ENCODE assay signal across 21 mouse cellular contexts in genomic region chr1:164590205-164590613, GRCm38 (mm10).
DNase-seq lines count a peak whose midpoint lies in the region; ATAC-seq and TF ChIP-seq lines count a peak whose summit lies in the region.
"Had no signal": no experiment of that assay in that cellular context is flagged by ENCODE, and none has a peak within 500 bp of the region (broad histone marks: within the 10 kb centered on the region; RNA-seq: fewer than 3 reads in every experiment).

No protein-coding gene starts in this region.

- no peak overlapping the region for H3K27ac ChIP-seq in forebrain, embryonic 13.5 days
- H3K27ac ChIP-seq in forebrain, embryonic 10.5 days, result no peak overlapping the region
- H3K27ac ChIP-seq in olfactory bulb, adult 2 months (ENCODE audit: insufficient read depth, low read depth, low read length), result peak overlapping the region; percentile 99
- H3K27ac ChIP-seq in heart, embryonic 11.5 days (ENCODE audit: low read depth, low read length), result no peak overlapping the region
- H3K27ac ChIP-seq: embryonic facial prominence, embryonic 13.5 days; hindbrain, embryonic 12.5 days; liver, embryonic 12.5 days; lung, embryonic 15.5 days had no signal

- 0 out of 2 replicates have a peak, but pooled peaks cover 11% of the 10 kb centered on the region for H3K4me1 ChIP-seq in forebrain, embryonic 13.5 days
- 0 out of 2 replicates have a peak, but pooled peaks cover 4% of the 10 kb centered on the region for H3K4me1 ChIP-seq in forebrain, embryonic 10.5 days
- H3K4me1 ChIP-seq in olfactory bulb, adult 2 months (ENCODE audit: control insufficient read depth, insufficient read depth, low read length), result peaks cover 10% of the 10 kb centered on the region
- H3K4me1 ChIP-seq in heart, embryonic 11.5 days (ENCODE audit: control insufficient read depth, insufficient read depth, low read length), result peaks cover 11% of the 10 kb centered on the region
- H3K4me1 ChIP-seq: embryonic facial prominence, embryonic 13.5 days; hindbrain, embryonic 12.5 days; liver, embryonic 12.5 days; lung, embryonic 15.5 days had no signal

- H3K9ac ChIP-seq in forebrain, embryonic 13.5 days, result no peak overlapping the region
- no peak overlapping the region for H3K9ac ChIP-seq in heart, embryonic 11.5 days (ENCODE audit: low read depth, low read length)
- H3K9ac ChIP-seq: embryonic facial prominence, embryonic 13.5 days; hindbrain, embryonic 12.5 days; liver, embryonic 12.5 days; lung, embryonic 15.5 days had no signal

- no peaks in the 10 kb centered on the region for H3K9me3 ChIP-seq in forebrain, embryonic 13.5 days (replicated peaks)
- H3K9me3 ChIP-seq in forebrain, embryonic 10.5 days, result no peaks in the 10 kb centered on the region
- H3K9me3 ChIP-seq in heart, embryonic 11.5 days (replicated peaks; ENCODE audit: control insufficient read depth, low read length), result no peaks in the 10 kb centered on the region
- H3K9me3 ChIP-seq: embryonic facial prominence, embryonic 13.5 days; hindbrain, embryonic 12.5 days; liver, embryonic 12.5 days; lung, embryonic 15.5 days had no signal

- no peak for TF ChIP-seq CTCF in olfactory bulb, adult 2 months (IDR thresholded peaks at IDR 0.05; ENCODE audit: insufficient read depth, low read depth, low read length)

- DNase-seq in forebrain, embryonic 10.5 days (ENCODE audit: extremely low spot score, low spot score), result no peak
- DNase-seq in right cerebral cortex, adult 18-20 months, result peak; percentile 48
- no peak for DNase-seq in right cerebral cortex, postnatal 10 days (ENCODE audit: low spot score in 2 of 2)
- peak; percentile 19 to 40 for DNase-seq in frontal cortex, postnatal 36 days (ENCODE audit: low spot score in 2 of 2)
- DNase-seq in cerebellum, adult 9-10 months, result no peak
- DNase-seq: adrenal gland, adult 2 months; cerebellum, adult 18-20 months; gastrocnemius, postnatal 25 days; heart, postnatal 10 days; kidney, postnatal 4 days; thymus, adult 18-20 months had no signal

- 67% methylated on average over 3 of the region's 3 CpGs for WGBS in forebrain, embryonic 13.5 days
- 85% methylated on average over 3 of the region's 3 CpGs for WGBS in forebrain, embryonic 10.5 days
- 10% methylated on average over 3 of the region's 3 CpGs for WGBS in olfactory bulb, adult 2 months
- 75% methylated on average over 3 of the region's 3 CpGs for WGBS in heart, embryonic 11.5 days (ENCODE audit: insufficient replicate concordance)

- no peak overlapping the region for H3K4me3 ChIP-seq in forebrain, embryonic 13.5 days
- H3K4me3 ChIP-seq in forebrain, embryonic 10.5 days, result no peak overlapping the region
- H3K4me3 ChIP-seq in olfactory bulb, adult 2 months (ENCODE audit: insufficient read depth, low read depth, low read length), result no peak overlapping the region
- H3K4me3 ChIP-seq in heart, embryonic 11.5 days (ENCODE audit: low read depth, low read length), result no peak overlapping the region
- H3K4me3 ChIP-seq: embryonic facial prominence, embryonic 13.5 days; hindbrain, embryonic 12.5 days; liver, embryonic 12.5 days; lung, embryonic 15.5 days had no signal

- H3K27me3 ChIP-seq in forebrain, embryonic 13.5 days, result no peaks in the 10 kb centered on the region
- no peaks in the 10 kb centered on the region for H3K27me3 ChIP-seq in forebrain, embryonic 10.5 days (ENCODE audit: poor library complexity, severe bottlenecking)
- no peaks in the 10 kb centered on the region for H3K27me3 ChIP-seq in heart, embryonic 11.5 days (ENCODE audit: control insufficient read depth, insufficient read depth, low read length)
- H3K27me3 ChIP-seq: CH12.LX; embryonic facial prominence, embryonic 13.5 days; hindbrain, embryonic 12.5 days; liver, embryonic 12.5 days; lung, embryonic 15.5 days had no signal

- H3K4me2 ChIP-seq in forebrain, embryonic 13.5 days, result no peak overlapping the region
- H3K4me2 ChIP-seq in heart, embryonic 11.5 days, result no peak overlapping the region
- H3K4me2 ChIP-seq: embryonic facial prominence, embryonic 13.5 days; hindbrain, embryonic 12.5 days; liver, embryonic 12.5 days; lung, embryonic 15.5 days had no signal

- TF ChIP-seq POLR2A in olfactory bulb, adult 2 months (IDR thresholded peaks at IDR 0.05; ENCODE audit: insufficient read depth, low read depth, low read length), result no peak

- ATAC-seq in forebrain, embryonic 13.5 days, result peak; percentile 85
- ATAC-seq in heart, embryonic 11.5 days (replicated peaks; ENCODE audit: insufficient number of reproducible peaks, low FRiP score, low TSS enrichment), result no peak
- ATAC-seq: inflammation-experienced regulatory T-cells, adult 6 months; liver, embryonic 12.5 days; midbrain, embryonic 16.5 days had no signal

- no peaks in the 10 kb centered on the region for H3K36me3 ChIP-seq in forebrain, embryonic 13.5 days (ENCODE audit: poor library complexity, severe bottlenecking)
- no peaks in the 10 kb centered on the region for H3K36me3 ChIP-seq in forebrain, embryonic 10.5 days (replicated peaks)
- no peaks in the 10 kb centered on the region for H3K36me3 ChIP-seq in heart, embryonic 11.5 days (ENCODE audit: control insufficient read depth, insufficient read depth, low read length)
- H3K36me3 ChIP-seq: embryonic facial prominence, embryonic 13.5 days; hindbrain, embryonic 12.5 days; liver, embryonic 12.5 days; lung, embryonic 15.5 days had no signal

Comparison
In these comparisons a context has a peak if more than half of its experiments do, and no peak if none do; other contexts are left out.
1. DNase-seq: peak in right cerebral cortex, adult 18-20 months (single experiment) and frontal cortex, postnatal 36 days (2 of 2); none in forebrain, embryonic 10.5 days (single experiment), right cerebral cortex, postnatal 10 days (0 of 2) and cerebellum, adult 9-10 months (single experiment).